Mouse (Mus musculus) embryonic facial prominence, embryonic 11.5 days (tissue): ENCODE data around the gene Eif2ak1. TPM values are rescaled to one million over a fixed set of nuclear protein-coding genes. Genes with fewer than 3 reads are reported as not detected.

Experiments
- ATAC-seq: fragments of 200-750 bp; cut with Nextera tagmentation; replicated peaks from 2 replicates; pipeline ENCODE4 v1.8.0; 2017; ENCODE audit warnings: low read depth; ENCODE audit not compliant: insufficient number of reproducible peaks, low FRiP score, low TSS enrichment
- DNase-seq: peaks from one replicate; pipeline ENCODE4 v3.0.0-alpha.2; 2015; ENCODE audit warnings: low spot score
- H3K27ac ChIP-seq: fragments of 300-500 bp; sonication (generic); replicated peaks from 2 replicates; pipeline ENCODE4 v1.5.1; 2014; ENCODE audit warnings: mild to moderate bottlenecking, low read depth, low read length, control low read depth
- H3K27me3 ChIP-seq: fragments of 300-500 bp; sonication (generic); 2 replicates; pipeline ENCODE4 v1.6.1; 2014; ENCODE audit warnings: mild to moderate bottlenecking, low read length, moderate library complexity, mixed read lengths; ENCODE audit not compliant: control insufficient read depth, insufficient read depth
- H3K36me3 ChIP-seq: fragments of 300-500 bp; sonication (generic); replicated peaks from 2 replicates; pipeline ENCODE4 v1.6.1; 2014; ENCODE audit warnings: low read depth, mild to moderate bottlenecking, low read length, moderate library complexity, mixed read lengths; ENCODE audit not compliant: control insufficient read depth, insufficient read depth
- H3K4me1 ChIP-seq: fragments of 300-500 bp; sonication (generic); 2 replicates; pipeline ENCODE4 v1.6.1; 2014; ENCODE audit warnings: low read length, mixed read lengths; ENCODE audit not compliant: control insufficient read depth, insufficient read depth
- H3K4me2 ChIP-seq: fragments of 300-500 bp; sonication (generic); 2 replicates; pipeline ENCODE4 v1.6.1; 2014; ENCODE audit warnings: low read depth, mild to moderate bottlenecking, control low read depth, low read length, moderate library complexity
- H3K4me3 ChIP-seq: fragments of 300-500 bp; sonication (generic); 2 replicates; pipeline ENCODE4 v1.5.1; 2014; ENCODE audit warnings: low read depth, low read length, control low read depth
- H3K9ac ChIP-seq: fragments of 300-500 bp; sonication (generic); replicated peaks from 2 replicates; pipeline ENCODE4 v1.6.1; 2014; ENCODE audit warnings: mild to moderate bottlenecking, control low read depth, low read length
- H3K9me3 ChIP-seq: fragments of 300-500 bp; sonication (generic); replicated peaks from 2 replicates; pipeline ENCODE4 v1.6.1; 2016; ENCODE audit warnings: mild to moderate bottlenecking, low read length, inconsistent platforms, mixed read lengths; ENCODE audit not compliant: control insufficient read depth
- WGBS: fragments of 180-500 bp; shearing (Covaris S2); extraction: QIAGEN DNeasy Blood & Tissue Kit; methylation state at CpG from one replicate; pipeline ENCODE4 v1.1.7; 2014; 5-methylcytosine and 5-hydroxymethylcytosine counted together
- polyA plus RNA-seq: library from polyadenylated mRNA; unstranded; fragments of >200 nt; fragmentation: Nextera tagmentation; extraction: Ambion mirVana; gene quantifications from 2 replicates; pipeline ENCODE4 v1.2.1, GENCODE M21; 2014

Gene Eif2ak1
- polyA plus RNA-seq, 1 experiment from 2014 or later: 56.4 TPM

GRCm38 (mm10) chr5:143941588-143941987, 124.0 kb downstream of the Eif2ak1 start:
- no peak for ATAC-seq
- H3K9ac ChIP-seq: no peak overlapping the region
- no peak overlapping the region for H3K27ac ChIP-seq
- H3K36me3 ChIP-seq: no peaks in the 10 kb centered on the region
- no peak overlapping the region for H3K4me3 ChIP-seq
- no peaks in the 10 kb centered on the region for H3K27me3 ChIP-seq
- DNase-seq: no peak
- WGBS: 25% methylated on average over 10 of the region's 10 CpGs
- H3K4me1 ChIP-seq: no peaks in the 10 kb centered on the region
- H3K9me3 ChIP-seq: no peaks in the 10 kb centered on the region
- no peak overlapping the region for H3K4me2 ChIP-seq

GRCm38 (mm10) chr5:143943231-143944125, 125.9 kb downstream of the Eif2ak1 start:
- no peak overlapping the region for H3K27ac ChIP-seq
- DNase-seq (no peak), ATAC-seq (no peak)
- H3K4me3 ChIP-seq: no peak overlapping the region
- no peaks in the 10 kb centered on the region for H3K36me3 ChIP-seq
- H3K4me1 ChIP-seq: no peaks in the 10 kb centered on the region
- H3K27me3 ChIP-seq: no peaks in the 10 kb centered on the region
- no peaks in the 10 kb centered on the region for H3K9me3 ChIP-seq
- WGBS: 89% methylated on average over 14 of the region's 14 CpGs
- no peak overlapping the region for H3K4me2 ChIP-seq
- H3K9ac ChIP-seq: no peak overlapping the region

GRCm38 (mm10) chr5:143948361-143948760, 130.8 kb downstream of the Eif2ak1 start:
- no peaks in the 10 kb centered on the region for H3K9me3 ChIP-seq
- no peak for ATAC-seq
- H3K36me3 ChIP-seq: no peaks in the 10 kb centered on the region
- DNase-seq: no peak
- no peaks in the 10 kb centered on the region for H3K27me3 ChIP-seq
- no peak overlapping the region for H3K4me2 ChIP-seq
- H3K4me1 ChIP-seq: no peaks in the 10 kb centered on the region
- H3K4me3 ChIP-seq: no peak overlapping the region
- H3K27ac ChIP-seq: no peak overlapping the region
- 86% methylated on average over 12 of the region's 12 CpGs for WGBS
- no peak overlapping the region for H3K9ac ChIP-seq

- H3K9ac ChIP-seq: no peak overlapping the region
- no peaks in the 10 kb centered on the region for H3K9me3 ChIP-seq
- no peaks in the 10 kb centered on the region for H3K27me3 ChIP-seq
- WGBS: 47% methylated on average over 5 of the region's 5 CpGs
- H3K4me2 ChIP-seq: no peak overlapping the region
- ATAC-seq (no peak), DNase-seq (no peak)
- no peak overlapping the region for H3K4me3 ChIP-seq
- H3K4me1 ChIP-seq: no peaks in the 10 kb centered on the region
- no peaks in the 10 kb centered on the region for H3K36me3 ChIP-seq
- H3K27ac ChIP-seq: no peak overlapping the region
Measured at GRCm38 (mm10) chr5:143950016-143950415, 132.4 kb downstream of the Eif2ak1 start.

Other genes starting within 250 kb of the Eif2ak1 start
- gene Cyth3, start 195.3 kb upstream of the Eif2ak1 start, polyA plus RNA-seq: 38.5 and 41.8 TPM in 2 replicates
- 27.8 and 31.0 TPM in 2 replicates for gene Usp42, start 85.5 kb upstream of the Eif2ak1 start, polyA plus RNA-seq
- 0.22 TPM in 1 of 2 replicates, not detected in the other for gene Ankrd61, start 79.9 kb downstream of the Eif2ak1 start, polyA plus RNA-seq
- gene Aimp2, start 92.1 kb downstream of the Eif2ak1 start, polyA plus RNA-seq: 105 and 111 TPM in 2 replicates
- gene Pms2, start 92.2 kb downstream of the Eif2ak1 start, polyA plus RNA-seq: 34.3 and 40.0 TPM in 2 replicates
- gene Gm42421, start 110.4 kb downstream of the Eif2ak1 start, polyA plus RNA-seq: 0.53 and 0.81 TPM in 2 replicates
- 0.42 and 1.2 TPM in 2 replicates for gene Rsph10b, start 115.2 kb downstream of the Eif2ak1 start, polyA plus RNA-seq
- gene Ccz1, start 197.1 kb downstream of the Eif2ak1 start, polyA plus RNA-seq: 110 and 117 TPM in 2 replicates
- gene Ocm, start 208.9 kb downstream of the Eif2ak1 start, polyA plus RNA-seq: not detected in 2 replicates